Mouse (Mus musculus): ENCODE measurements around the gene S100a13.

S100a13 gene

GRCm38 (mm10) chr3:90560008-90560628 is 45.9 kb downstream of the S100a13 start, which contains the start of gene S100a3:
S100a3 (plus strand) TSS chr3:90560578.
- DNase-seq, result no peak

Data from cerebellum, adult 9-10 months (tissue).